Mouse (Mus musculus): ENCODE measurements around the gene Vav2.

Gene Vav2

GRCm38 (mm10) chr2:27426855-27427457, at the start of gene Vav2:
Gene Vav2, minus strand, starts transcription at chr2:27427033.
- peak; percentile 94 for DNase-seq (ENCODE audit: low spot score)

GRCm38 (mm10) chr2:27475495-27476302, 48.9 kb upstream of the Vav2 start:
- DNase-seq (ENCODE audit: low spot score): peak; percentile 92

GRCm38 (mm10) chr2:27474621-27475484, 48.0 kb upstream of the Vav2 start:
- peak; percentile 60 for DNase-seq (ENCODE audit: low spot score)

GRCm38 (mm10) chr2:27473911-27474310, 47.1 kb upstream of the Vav2 start:
- no peak for DNase-seq (ENCODE audit: low spot score)

- DNase-seq (ENCODE audit: low spot score): no peak
Measured at GRCm38 (mm10) chr2:27473061-27473765, 46.4 kb upstream of the Vav2 start.

GRCm38 (mm10) chr2:27471170-27471584, 44.3 kb upstream of the Vav2 start:
- no peak for DNase-seq (ENCODE audit: low spot score)

- DNase-seq (ENCODE audit: low spot score): no peak
Measured at GRCm38 (mm10) chr2:27470535-27470934, 43.7 kb upstream of the Vav2 start.

- DNase-seq (ENCODE audit: low spot score): no peak
Measured at GRCm38 (mm10) chr2:27469991-27470355, 43.1 kb upstream of the Vav2 start.

- no peak for DNase-seq (ENCODE audit: low spot score)
Measured at GRCm38 (mm10) chr2:27469292-27469990, 42.6 kb upstream of the Vav2 start.

GRCm38 (mm10) chr2:27462901-27463300, 36.1 kb upstream of the Vav2 start:
- no peak for DNase-seq (ENCODE audit: low spot score)

- DNase-seq (ENCODE audit: low spot score): no peak
Measured at GRCm38 (mm10) chr2:27461881-27462660, 35.2 kb upstream of the Vav2 start.

GRCm38 (mm10) chr2:27460651-27461050, 33.8 kb upstream of the Vav2 start:
- DNase-seq (ENCODE audit: low spot score): no peak

- no peak for DNase-seq (ENCODE audit: low spot score)
Measured at GRCm38 (mm10) chr2:27460163-27460562, 33.3 kb upstream of the Vav2 start.

- DNase-seq (ENCODE audit: low spot score): no peak
Measured at GRCm38 (mm10) chr2:27459735-27460134, 32.9 kb upstream of the Vav2 start.

GRCm38 (mm10) chr2:27450226-27450625, 23.4 kb upstream of the Vav2 start:
- no peak for DNase-seq (ENCODE audit: low spot score)

- no peak for DNase-seq (ENCODE audit: low spot score)
Measured at GRCm38 (mm10) chr2:27447782-27448181, 20.9 kb upstream of the Vav2 start.

- DNase-seq (ENCODE audit: low spot score): no peak
Measured at GRCm38 (mm10) chr2:27446812-27447211, 20.0 kb upstream of the Vav2 start.

GRCm38 (mm10) chr2:27445910-27446309, 19.1 kb upstream of the Vav2 start:
- DNase-seq (ENCODE audit: low spot score): no peak

GRCm38 (mm10) chr2:27443450-27443708, 16.5 kb upstream of the Vav2 start:
- DNase-seq (ENCODE audit: low spot score): no peak

- no peak for DNase-seq (ENCODE audit: low spot score)
Measured at GRCm38 (mm10) chr2:27442708-27443449, 16.0 kb upstream of the Vav2 start.
